Mouse (Mus musculus): ENCODE results near the gene Eif3k. TPM values are rescaled to one million over a fixed set of nuclear protein-coding genes. Genes with fewer than 3 reads are reported as not detected.

The Eif3k gene
- polyA plus RNA-seq, 1 experiment from 2014 or later: 307 TPM

DNA sequence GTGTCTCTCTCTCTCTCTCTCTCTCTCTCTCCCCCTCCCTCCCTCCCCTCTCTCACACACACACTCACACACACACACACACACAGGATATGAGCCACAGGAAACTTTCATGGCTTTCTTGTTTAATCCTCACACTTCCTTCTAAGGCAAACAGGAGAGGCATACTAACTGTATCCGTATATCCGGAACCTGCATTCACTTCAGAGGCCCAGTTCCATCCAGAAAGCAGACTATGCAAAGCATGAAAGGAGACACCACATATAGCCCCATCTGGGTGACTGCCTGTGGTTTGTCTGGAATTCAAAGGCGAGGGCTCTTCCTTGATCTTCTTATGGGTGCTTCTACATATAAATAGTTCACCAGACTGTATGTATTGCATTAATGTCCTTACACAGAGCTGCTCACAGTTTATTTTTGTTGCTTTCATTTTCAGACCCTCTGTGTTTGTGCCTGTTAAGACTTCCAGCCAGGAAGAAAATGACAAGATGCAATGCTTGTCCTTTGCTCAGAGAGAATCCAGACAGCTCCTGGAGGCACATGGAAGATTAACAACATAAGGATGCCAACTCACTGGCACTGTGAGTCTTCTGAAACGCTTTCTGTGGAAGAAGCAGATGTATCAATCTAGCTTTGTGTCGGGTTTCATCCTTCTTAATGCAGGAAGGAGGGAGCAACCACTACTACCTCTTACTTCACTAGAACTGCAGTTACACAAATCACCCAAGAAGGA is 38.0 kb downstream of the Eif3k start:
- Histone ChIP-seq H3K4me3 (no peak overlapping the region), H3K4me2 (replicated peaks) (no peak overlapping the region), H3K4me1 (peaks cover 29% of the 10 kb centered on the region), H3K27ac (replicated peaks) (peak overlapping the region; percentile 75), H3K9ac (replicated peaks) (no peak overlapping the region), H3K9me3 (no peaks in the 10 kb centered on the region), H3K36me3 (no peaks in the 10 kb centered on the region), H3K27me3 (no peaks in the 10 kb centered on the region)
- 79% methylated on average over 5 of the region's 5 CpGs for WGBS
- no peak for ATAC-seq (replicated peaks)

DNA sequence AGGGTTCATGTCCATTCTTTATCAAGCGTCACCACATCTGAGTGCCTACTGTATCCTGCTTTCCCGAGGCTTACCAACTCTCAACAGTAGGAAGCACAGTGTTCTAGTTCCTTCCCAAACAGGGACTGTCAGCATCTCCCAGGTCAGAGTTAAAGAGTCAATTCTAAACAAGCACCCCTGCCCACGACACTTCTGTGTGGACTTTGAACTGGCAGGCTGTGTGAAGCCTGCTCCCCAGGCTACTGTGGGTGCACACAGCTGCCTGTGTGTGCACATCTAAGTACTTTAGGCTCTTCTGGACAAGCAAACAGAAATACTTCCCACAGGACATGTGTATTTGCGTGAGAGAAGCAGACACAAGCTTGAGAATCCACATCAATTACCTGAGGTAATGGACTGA is 40.1 kb downstream of the Eif3k start:
- no peak for ATAC-seq (replicated peaks)
- Histone ChIP-seq H3K27me3 (no peaks in the 10 kb centered on the region), H3K4me3 (no peak overlapping the region), H3K4me1 (peaks cover 26% of the 10 kb centered on the region), H3K9me3 (no peaks in the 10 kb centered on the region), H3K27ac (replicated peaks) (no peak overlapping the region), H3K36me3 (no peaks in the 10 kb centered on the region), H3K4me2 (replicated peaks) (no peak overlapping the region), H3K9ac (replicated peaks) (no peak overlapping the region)
- WGBS: 83% methylated on average over 4 of the region's 4 CpGs

DNA sequence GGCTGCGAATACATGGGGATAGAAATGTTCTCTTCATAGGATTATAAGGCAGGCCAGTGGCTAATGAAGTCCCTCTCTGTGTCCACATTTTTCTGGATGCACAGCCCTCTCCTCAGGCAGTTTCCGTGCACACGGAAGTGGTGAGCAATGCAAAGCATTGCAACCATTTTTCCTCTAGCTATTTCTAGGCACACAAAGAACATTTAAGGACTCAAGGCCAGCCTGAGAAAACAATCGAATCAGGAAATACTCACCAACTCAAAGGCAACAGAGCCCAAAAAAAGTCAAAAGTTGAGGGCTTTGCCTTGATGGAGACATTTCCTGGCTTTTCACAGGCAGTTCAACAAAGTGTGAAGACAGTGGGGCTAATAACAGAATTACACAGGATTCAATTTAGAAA is 40.5 kb downstream of the Eif3k start:
- no peaks in the 10 kb centered on the region for H3K36me3 ChIP-seq
- H3K4me1 ChIP-seq: peaks cover 22% of the 10 kb centered on the region
- no peaks in the 10 kb centered on the region for H3K9me3 ChIP-seq
- ATAC-seq (replicated peaks): no peak
- H3K27me3 ChIP-seq: no peaks in the 10 kb centered on the region
- no peak overlapping the region for H3K4me2 ChIP-seq (replicated peaks)
- no peak overlapping the region for H3K9ac ChIP-seq (replicated peaks)
- no peak overlapping the region for H3K4me3 ChIP-seq
- no peak overlapping the region; the same call in 1 of the 2 replicates for H3K27ac ChIP-seq (replicated peaks)
- 83% methylated on average over 4 of the region's 4 CpGs for WGBS

DNA sequence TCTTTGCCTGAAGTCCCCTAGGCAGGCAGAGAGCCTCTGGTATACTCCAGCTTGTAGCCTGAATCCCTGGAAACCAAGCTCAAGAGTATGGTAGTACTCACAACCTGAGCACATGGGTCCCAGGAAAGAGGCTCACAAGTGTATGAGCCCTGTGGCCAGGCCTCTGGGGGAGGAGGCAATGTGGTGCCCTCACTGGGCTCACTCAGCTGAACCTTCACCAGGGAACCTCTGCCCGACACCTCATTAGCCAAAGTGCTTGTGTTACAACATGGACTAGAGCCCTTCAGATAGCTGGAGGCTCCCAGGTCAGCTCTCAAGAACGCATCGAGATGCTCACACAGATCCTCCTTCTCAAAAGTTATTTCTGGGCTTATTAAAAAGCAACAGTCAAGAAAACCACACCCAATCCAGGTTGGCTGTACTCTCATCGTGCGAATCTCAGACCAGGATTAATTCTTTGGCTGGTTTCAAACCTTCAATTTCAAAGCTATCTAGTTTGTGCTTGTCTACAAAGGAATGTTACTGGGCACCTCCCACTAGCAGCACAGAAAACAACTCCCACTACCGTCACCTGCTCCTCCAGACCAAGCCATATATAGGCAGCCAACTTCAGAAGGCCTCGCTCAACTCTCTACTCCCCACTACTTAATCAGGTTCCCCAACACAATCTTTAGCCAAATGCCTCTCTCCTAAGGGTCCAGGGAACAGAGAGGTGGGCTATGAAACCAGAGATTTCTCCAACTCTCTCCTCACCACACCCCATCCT is 42.1 kb downstream of the Eif3k start:
- Histone ChIP-seq H3K36me3 (no peaks in the 10 kb centered on the region), H3K9ac (replicated peaks) (no peak overlapping the region), H3K27ac (replicated peaks) (no peak overlapping the region), H3K27me3 (no peaks in the 10 kb centered on the region), H3K4me2 (replicated peaks) (no peak overlapping the region), H3K9me3 (no peaks in the 10 kb centered on the region), H3K4me1 (peaks cover 6% of the 10 kb centered on the region), H3K4me3 (no peak overlapping the region)
- ATAC-seq (replicated peaks): no peak
- 92% methylated on average over 7 of the region's 7 CpGs for WGBS

DNA sequence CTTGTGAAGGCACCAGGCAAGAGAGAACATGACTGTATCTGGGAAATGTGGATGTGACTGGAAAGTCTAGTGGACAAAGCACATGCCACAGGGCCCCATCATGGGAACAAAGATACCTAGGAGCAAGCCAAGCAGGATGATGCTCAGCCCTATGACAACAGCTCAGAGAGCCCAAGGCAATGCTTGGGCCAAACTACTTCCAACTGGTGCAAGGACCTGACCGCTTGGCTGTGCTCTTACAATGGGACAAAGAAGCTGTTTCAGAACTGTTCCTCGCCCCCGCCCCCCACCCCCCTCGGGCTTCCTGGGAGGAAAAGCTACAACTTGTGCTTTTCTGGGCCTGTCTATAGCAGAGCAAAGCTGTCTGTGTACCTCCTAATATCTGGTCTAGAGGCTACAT is 43.0 kb downstream of the Eif3k start:
- H3K9ac ChIP-seq (replicated peaks): no peak overlapping the region
- WGBS: 60% methylated on average over 4 of the region's 4 CpGs
- no peak overlapping the region for H3K27ac ChIP-seq (replicated peaks)
- peaks cover 2% of the 10 kb centered on the region; the same call in 1 of the 2 replicates for H3K4me1 ChIP-seq
- no peaks in the 10 kb centered on the region for H3K36me3 ChIP-seq
- no peak overlapping the region for H3K4me2 ChIP-seq (replicated peaks)
- ATAC-seq (replicated peaks): no peak
- H3K27me3 ChIP-seq: no peaks in the 10 kb centered on the region
- no peaks in the 10 kb centered on the region for H3K9me3 ChIP-seq
- H3K4me3 ChIP-seq: no peak overlapping the region

DNA sequence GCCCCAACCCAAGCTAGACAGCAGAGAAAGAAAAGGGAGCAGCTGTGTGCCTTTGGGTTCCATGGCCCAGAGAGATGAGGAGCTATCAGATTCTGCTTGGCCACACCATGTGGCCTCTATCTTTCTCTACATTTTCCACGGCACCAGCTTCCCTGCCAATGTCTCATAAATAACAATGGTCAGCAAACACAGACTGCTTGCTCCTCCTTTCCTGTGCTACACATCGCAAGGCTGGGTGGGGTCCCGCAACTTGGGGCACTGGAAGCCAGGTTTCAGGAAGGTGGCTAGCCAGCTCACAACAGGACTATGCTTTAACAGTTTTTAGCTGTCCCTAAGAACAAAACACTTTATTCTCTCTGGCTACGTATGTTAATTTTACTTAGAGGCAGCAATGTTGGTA is 44.9 kb downstream of the Eif3k start:
- no peak overlapping the region for H3K4me3 ChIP-seq
- H3K4me2 ChIP-seq (replicated peaks): no peak overlapping the region
- no peak overlapping the region for H3K27ac ChIP-seq (replicated peaks)
- ATAC-seq (replicated peaks): no peak
- no peak overlapping the region for H3K9ac ChIP-seq (replicated peaks)
- no peaks in the 10 kb centered on the region; the same call in 1 of the 2 replicates for H3K4me1 ChIP-seq
- H3K27me3 ChIP-seq: no peaks in the 10 kb centered on the region
- H3K9me3 ChIP-seq: no peaks in the 10 kb centered on the region
- H3K36me3 ChIP-seq: no peaks in the 10 kb centered on the region
- 71% methylated on average over 4 of the region's 4 CpGs for WGBS

DNA sequence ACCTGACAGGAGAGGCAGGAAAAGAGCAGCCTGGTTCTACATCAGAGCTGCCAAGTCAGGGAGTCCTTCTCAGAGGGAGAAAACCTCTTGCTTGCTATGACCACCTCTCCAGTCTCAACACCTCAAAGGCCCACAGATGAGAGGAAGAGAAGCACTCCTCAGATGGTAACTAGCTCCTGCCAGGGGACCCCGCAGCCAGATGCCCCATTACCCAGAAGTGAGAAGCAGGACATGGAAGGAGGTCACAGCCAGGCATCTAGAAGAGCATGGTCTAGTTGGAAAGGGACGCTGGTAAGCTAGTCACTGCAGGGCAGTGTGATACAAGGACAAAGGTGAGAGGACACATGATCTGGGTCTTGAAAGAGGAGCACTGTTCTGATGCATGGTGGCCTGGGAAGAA is 47.8 kb downstream of the Eif3k start:
- no peaks in the 10 kb centered on the region for H3K27me3 ChIP-seq
- ATAC-seq (replicated peaks): no peak
- H3K4me1 ChIP-seq: peaks cover 3% of the 10 kb centered on the region; the same call in 1 of the 2 replicates
- no peak overlapping the region for H3K4me3 ChIP-seq
- WGBS: 98% methylated on average over 2 of the region's 2 CpGs
- H3K27ac ChIP-seq (replicated peaks): no peak overlapping the region
- no peaks in the 10 kb centered on the region for H3K36me3 ChIP-seq
- H3K9ac ChIP-seq (replicated peaks): no peak overlapping the region
- no peaks in the 10 kb centered on the region for H3K9me3 ChIP-seq
- no peak overlapping the region for H3K4me2 ChIP-seq (replicated peaks)

DNA sequence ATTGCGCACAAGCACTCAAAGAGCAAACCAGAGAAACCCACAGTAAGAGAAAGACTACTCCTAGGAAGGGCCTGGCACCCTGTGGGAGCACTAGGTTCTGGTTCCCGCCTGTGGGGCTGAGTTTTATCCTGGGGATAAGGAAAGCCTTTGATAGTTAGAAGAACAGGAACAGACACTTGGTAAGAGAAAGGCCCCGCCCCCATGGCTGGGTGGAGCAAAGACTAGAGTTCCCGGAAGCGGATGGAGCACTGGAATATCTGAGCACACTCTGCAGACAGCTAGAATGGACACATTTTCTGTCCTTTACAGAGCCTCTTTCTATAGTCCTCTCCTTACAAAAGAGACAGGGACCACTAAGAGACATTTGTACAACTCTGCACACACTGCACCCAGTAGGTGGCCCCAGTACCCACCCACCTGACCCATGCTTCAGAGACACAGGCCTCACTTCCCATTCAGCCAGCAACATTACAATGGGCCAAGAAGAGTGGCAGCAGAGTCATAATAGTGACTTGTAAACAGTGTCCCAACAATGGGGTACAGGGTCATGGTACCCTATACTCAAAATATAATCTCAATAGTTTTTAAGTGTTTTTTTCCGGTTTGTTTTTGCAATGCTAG is 49.1 kb downstream of the Eif3k start:
- WGBS: 81% methylated on average over 6 of the region's 6 CpGs
- ATAC-seq (replicated peaks): no peak
- 0 out of 2 replicates have a peak, but pooled peaks cover 3% of the 10 kb centered on the region for H3K4me1 ChIP-seq

DNA sequence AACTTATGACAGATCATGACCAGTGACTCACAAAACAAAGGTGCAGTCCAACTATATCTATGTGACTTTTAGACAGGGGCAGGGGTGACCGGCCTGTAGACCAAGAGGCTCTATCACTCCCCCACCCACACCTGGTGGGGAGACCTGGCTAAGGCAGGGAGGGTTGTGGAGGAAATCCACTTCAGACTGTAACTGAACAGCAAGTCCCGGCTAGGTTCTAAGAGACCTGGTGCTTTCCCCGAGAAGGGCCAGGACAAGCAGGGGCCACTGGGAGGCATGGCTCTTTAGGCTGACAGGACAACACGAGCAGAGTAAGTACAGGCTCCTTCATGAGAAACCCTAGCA is 50.0 kb downstream of the Eif3k start:
- WGBS: 91% methylated on average over 4 of the region's 4 CpGs
- H3K36me3 ChIP-seq: no peaks in the 10 kb centered on the region

More for the DNA sequence above, 49.1 kb downstream of the Eif3k start:
- H3K36me3 ChIP-seq: no peaks in the 10 kb centered on the region
- H3K27ac ChIP-seq (replicated peaks): no peak overlapping the region
- no peak overlapping the region for H3K4me2 ChIP-seq (replicated peaks)
- no peak overlapping the region for H3K9ac ChIP-seq (replicated peaks)
- H3K4me3 ChIP-seq: no peak overlapping the region
- H3K9me3 ChIP-seq: no peaks in the 10 kb centered on the region
- no peaks in the 10 kb centered on the region for H3K27me3 ChIP-seq

DNA sequence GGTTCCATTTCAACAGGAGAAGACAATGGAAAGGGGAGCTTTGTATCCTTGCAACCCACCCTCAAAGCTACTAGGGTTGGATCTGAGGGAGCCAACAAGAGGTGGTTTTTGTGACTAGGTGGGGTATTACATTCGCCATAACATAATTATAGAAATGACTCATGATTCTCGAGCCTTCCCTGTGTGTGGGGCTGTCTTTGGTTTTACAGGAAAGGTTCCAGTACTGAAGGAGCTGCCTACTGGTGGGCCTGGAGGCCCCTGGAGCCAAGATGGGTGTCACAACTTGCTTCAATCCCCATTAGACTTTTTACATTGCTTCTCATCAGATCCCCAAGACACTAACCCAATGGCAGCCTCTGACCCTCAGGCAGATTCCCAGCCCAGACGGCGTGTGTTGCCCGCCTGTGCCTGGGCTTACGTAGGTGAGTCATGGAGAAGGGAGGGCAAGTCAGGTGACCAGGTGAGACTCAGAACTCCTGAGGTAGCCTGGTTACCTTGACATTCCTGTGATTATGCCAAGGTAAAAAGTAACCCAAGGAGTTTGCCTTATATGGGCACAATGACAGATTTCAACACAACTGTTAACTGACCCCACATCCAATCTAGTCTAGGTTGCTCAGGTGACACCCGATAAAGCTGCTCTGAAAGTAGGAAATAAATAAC is 50.5 kb downstream of the Eif3k start:
- H3K36me3 ChIP-seq: no peaks in the 10 kb centered on the region
- 93% methylated on average over 7 of the region's 7 CpGs for WGBS
- H3K27ac ChIP-seq (replicated peaks): no peak overlapping the region
- ATAC-seq (replicated peaks): no peak
- H3K4me2 ChIP-seq (replicated peaks): no peak overlapping the region
- H3K4me1 ChIP-seq: 0 out of 2 replicates have a peak, but pooled peaks cover 3% of the 10 kb centered on the region
- H3K27me3 ChIP-seq: no peaks in the 10 kb centered on the region
- H3K9me3 ChIP-seq: no peaks in the 10 kb centered on the region
- H3K9ac ChIP-seq (replicated peaks): no peak overlapping the region
- H3K4me3 ChIP-seq: no peak overlapping the region

More for the DNA sequence above, 50.0 kb downstream of the Eif3k start:
- Histone ChIP-seq H3K9ac (replicated peaks) (no peak overlapping the region), H3K27ac (replicated peaks) (no peak overlapping the region), H3K4me2 (replicated peaks) (no peak overlapping the region), H3K9me3 (no peaks in the 10 kb centered on the region), H3K4me3 (no peak overlapping the region), H3K27me3 (no peaks in the 10 kb centered on the region), H3K4me1 (0 out of 2 replicates have a peak, but pooled peaks cover 3% of the 10 kb centered on the region)
- ATAC-seq (replicated peaks): no peak

DNA sequence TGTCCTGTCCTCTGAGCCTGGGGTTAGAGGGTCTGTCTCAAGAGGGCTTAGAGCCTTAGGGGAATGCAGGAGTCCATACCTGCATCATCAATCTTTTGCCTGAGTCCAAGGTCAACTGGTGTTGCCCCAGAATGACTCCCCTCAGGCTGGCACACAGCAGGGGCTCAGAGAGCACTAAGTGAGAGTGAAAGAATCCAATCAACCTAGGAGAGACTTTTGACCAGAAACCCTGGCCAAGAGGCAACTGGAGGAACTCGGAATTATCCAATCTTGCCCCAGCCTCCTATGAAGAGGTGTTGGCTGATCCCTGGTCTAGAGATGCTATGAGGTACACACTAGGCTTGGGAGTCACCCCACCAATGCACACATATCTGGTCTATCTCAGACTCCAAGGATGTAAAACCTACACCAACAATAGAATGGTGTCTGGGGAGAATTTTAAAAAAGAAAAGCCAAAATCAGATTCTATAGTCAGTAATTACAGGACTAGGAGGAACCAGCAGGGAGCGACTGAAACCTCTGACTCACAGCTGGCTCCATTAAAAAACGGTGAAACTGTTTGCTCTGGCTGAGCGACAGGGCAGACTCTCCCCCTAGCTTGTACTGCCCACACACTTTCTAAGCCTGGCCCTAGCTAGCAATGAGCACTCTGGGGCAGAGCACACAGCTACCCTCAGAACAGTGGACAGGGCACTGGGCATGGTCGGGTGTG is 51.2 kb downstream of the Eif3k start:
- Histone ChIP-seq H3K9ac (replicated peaks) (no peak overlapping the region), H3K4me3 (no peak overlapping the region), H3K27me3 (no peaks in the 10 kb centered on the region), H3K9me3 (no peaks in the 10 kb centered on the region), H3K4me1 (peaks cover 5% of the 10 kb centered on the region; the same call in 1 of the 2 replicates), H3K36me3 (no peaks in the 10 kb centered on the region), H3K27ac (replicated peaks) (no peak overlapping the region), H3K4me2 (replicated peaks) (no peak overlapping the region)
- no peak for ATAC-seq (replicated peaks)
- WGBS: 53% methylated on average over 5 of the region's 5 CpGs

Measured in forebrain, embryonic 15.5 days (tissue).